Comparison of ENCODE assay signal across 8 mouse cellular contexts in genomic region chr13:99516448-99516881, GRCm38 (mm10). TPM values are rescaled to one million over a fixed set of nuclear protein-coding genes. Genes with fewer than 3 reads are reported as not detected.
A peak's percentile ranks its signal among the peaks of the same experiment; 100 is the strongest.
DNase-seq lines count a peak whose midpoint lies in the region; ATAC-seq and TF ChIP-seq lines count a peak whose summit lies in the region.

Gene Map1b, minus strand, starts transcription at chr13:99516540.

- TF ChIP-seq POLR2A in bone marrow macrophage, adult 2 months (IDR thresholded peaks at IDR 0.05; ENCODE audit: borderline replicate concordance, low read depth, low read length) = no peak

- DNase-seq in forebrain, embryonic 10.5 days (ENCODE audit: extremely low spot score, low spot score) = peak; percentile 86
- peak; percentile 85 for DNase-seq in kidney, postnatal 0 days (ENCODE audit: low spot score)
- DNase-seq in urinary bladder, postnatal 36 days (ENCODE audit: low spot score in 2 of 2) = peak; percentile 36 to 50

- peak within 1 kb of the TSS; percentile 89 for H3K9ac ChIP-seq in heart, embryonic 13.5 days
- H3K9ac ChIP-seq in kidney, postnatal 0 days (ENCODE audit: low read depth, low read length) = peak within 1 kb of the TSS; percentile 59
- H3K9ac ChIP-seq in liver, embryonic 12.5 days = peak within 1 kb of the TSS; percentile 35
- peak within 1 kb of the TSS; percentile 99 for H3K9ac ChIP-seq in neural tube, embryonic 13.5 days

- H3K36me3 ChIP-seq in E14TG2a.4 (ENCODE audit: insufficient read depth, low read length) = peaks cover 10% of the 10 kb centered on the region
- H3K36me3 ChIP-seq in forebrain, embryonic 10.5 days (replicated peaks) = no peaks in the 10 kb centered on the region
- H3K36me3 ChIP-seq in heart, embryonic 13.5 days = peaks cover 8% of the 10 kb centered on the region
- no peaks in the 10 kb centered on the region for H3K36me3 ChIP-seq in kidney, postnatal 0 days (ENCODE audit: insufficient read depth, low read length)
- H3K36me3 ChIP-seq in liver, embryonic 12.5 days = no peaks in the 10 kb centered on the region
- H3K36me3 ChIP-seq in neural tube, embryonic 13.5 days = no peaks in the 10 kb centered on the region

- H3K4me2 ChIP-seq in heart, embryonic 13.5 days = peak within 1 kb of the TSS; percentile 84
- peak within 1 kb of the TSS; percentile 96 for H3K4me2 ChIP-seq in kidney, postnatal 0 days (ENCODE audit: low read length)
- peak within 1 kb of the TSS; percentile 72 for H3K4me2 ChIP-seq in liver, embryonic 12.5 days
- H3K4me2 ChIP-seq in neural tube, embryonic 13.5 days = peak within 1 kb of the TSS; percentile 68

- peaks cover 54% of the 10 kb centered on the region for H3K4me1 ChIP-seq in E14TG2a.4 (replicated peaks; ENCODE audit: low read depth, low read length)
- H3K4me1 ChIP-seq in bone marrow macrophage, adult 2 months (ENCODE audit: control insufficient read depth, insufficient read depth, low read length) = 0 out of 2 replicates have a peak, but pooled peaks cover 2% of the 10 kb centered on the region
- peaks cover 52% of the 10 kb centered on the region for H3K4me1 ChIP-seq in forebrain, embryonic 10.5 days
- peaks cover 31% of the 10 kb centered on the region for H3K4me1 ChIP-seq in heart, embryonic 13.5 days
- peaks cover 9% of the 10 kb centered on the region; the same call in 1 of the 2 replicates for H3K4me1 ChIP-seq in kidney, postnatal 0 days (replicated peaks; ENCODE audit: insufficient read depth, low read length)
- H3K4me1 ChIP-seq in liver, embryonic 12.5 days = peaks cover 16% of the 10 kb centered on the region
- peaks cover 34% of the 10 kb centered on the region for H3K4me1 ChIP-seq in neural tube, embryonic 13.5 days (replicated peaks)

- TF ChIP-seq CTCF in E14TG2a.4 (conservative IDR thresholded peaks at IDR 0.05; ENCODE audit: low read length) = no peak
- no peak for TF ChIP-seq CTCF in bone marrow macrophage, adult 2 months (IDR thresholded peaks at IDR 0.05; ENCODE audit: low read depth, low read length)
- no peak for TF ChIP-seq CTCF in kidney, postnatal 0 days (IDR thresholded peaks at IDR 0.05; ENCODE audit: low read depth)

- H3K27me3 ChIP-seq in E14TG2a.4 (ENCODE audit: insufficient read depth, low read length) = no peaks in the 10 kb centered on the region
- H3K27me3 ChIP-seq in forebrain, embryonic 10.5 days (ENCODE audit: poor library complexity, severe bottlenecking) = no peaks in the 10 kb centered on the region
- H3K27me3 ChIP-seq in heart, embryonic 13.5 days (replicated peaks) = no peaks in the 10 kb centered on the region
- no peaks in the 10 kb centered on the region for H3K27me3 ChIP-seq in kidney, postnatal 0 days (ENCODE audit: insufficient read depth, low read length)
- peaks cover 63% of the 10 kb centered on the region for H3K27me3 ChIP-seq in liver, embryonic 12.5 days (replicated peaks)
- no peaks in the 10 kb centered on the region for H3K27me3 ChIP-seq in neural tube, embryonic 13.5 days

- peak within 1 kb of the TSS; percentile 93 for H3K4me3 ChIP-seq in E14TG2a.4 (replicated peaks; ENCODE audit: low read length)
- H3K4me3 ChIP-seq in bone marrow macrophage, adult 2 months (ENCODE audit: insufficient read depth, low read length) = peak within 1 kb of the TSS; percentile 55
- H3K4me3 ChIP-seq in forebrain, embryonic 10.5 days = peak within 1 kb of the TSS; percentile 91
- H3K4me3 ChIP-seq in heart, embryonic 13.5 days = peak within 1 kb of the TSS; percentile 78
- H3K4me3 ChIP-seq in kidney, postnatal 0 days (replicated peaks; ENCODE audit: low read depth, low read length) = peak within 1 kb of the TSS; percentile 60
- H3K4me3 ChIP-seq in liver, embryonic 12.5 days = peak within 1 kb of the TSS; percentile 56
- peak within 1 kb of the TSS; percentile 90 for H3K4me3 ChIP-seq in neural tube, embryonic 13.5 days

- WGBS in forebrain, embryonic 10.5 days = under 1% methylated on average over 28 of the region's 32 CpGs
- WGBS in heart, embryonic 13.5 days = under 1% methylated on average over 26 of the region's 32 CpGs
- WGBS in kidney, postnatal 0 days = 0% methylated on average over 20 of the region's 32 CpGs
- 3% methylated on average over 24 of the region's 32 CpGs for WGBS in liver, embryonic 12.5 days (ENCODE audit: insufficient replicate concordance)
- 0% methylated on average over 24 of the region's 32 CpGs for WGBS in neural tube, embryonic 13.5 days

- no peaks in the 10 kb centered on the region for H3K9me3 ChIP-seq in E14TG2a.4 (ENCODE audit: low read length)
- H3K9me3 ChIP-seq in forebrain, embryonic 10.5 days = no peaks in the 10 kb centered on the region
- no peaks in the 10 kb centered on the region for H3K9me3 ChIP-seq in heart, embryonic 13.5 days
- H3K9me3 ChIP-seq in kidney, postnatal 0 days (replicated peaks; ENCODE audit: low read length) = no peaks in the 10 kb centered on the region
- no peaks in the 10 kb centered on the region for H3K9me3 ChIP-seq in liver, embryonic 12.5 days (replicated peaks)
- no peaks in the 10 kb centered on the region for H3K9me3 ChIP-seq in neural tube, embryonic 13.5 days

- ATAC-seq in heart, embryonic 13.5 days (ENCODE audit: extremely low read depth, insufficient number of reproducible peaks, low FRiP score, low TSS enrichment) = peak; percentile 71
- ATAC-seq in kidney, postnatal 0 days (replicated peaks; ENCODE audit: low FRiP score, low read depth) = peak; percentile 68
- peak; percentile 42; the same call in 1 of the 2 replicates for ATAC-seq in liver, embryonic 12.5 days
- peak; percentile 85 for ATAC-seq in neural tube, embryonic 13.5 days (ENCODE audit: low read depth)

- H3K27ac ChIP-seq in bone marrow macrophage, adult 2 months (ENCODE audit: insufficient read depth, low read depth, low read length) = no peak within 1 kb of the TSS
- H3K27ac ChIP-seq in forebrain, embryonic 10.5 days = peak within 1 kb of the TSS; percentile 94
- peak within 1 kb of the TSS; percentile 86 for H3K27ac ChIP-seq in heart, embryonic 13.5 days (replicated peaks)
- 0 out of 2 replicates have a peak within 1 kb of the TSS, but pooled peaks have one; percentile 60 for H3K27ac ChIP-seq in kidney, postnatal 0 days
- no peak within 1 kb of the TSS for H3K27ac ChIP-seq in liver, embryonic 12.5 days
- H3K27ac ChIP-seq in neural tube, embryonic 13.5 days (replicated peaks) = peak within 1 kb of the TSS; percentile 97

RNA-seq across cellular contexts. Expression of gene Map1b, which starts in this region (rescaled TPM):
- polyA plus RNA-seq in bone marrow macrophage, adult 2 months (2012; ENCODE audit: insufficient read depth, insufficient read length, missing spikeins) = 0.25 and 0.45 TPM in 2 replicates
- polyA plus RNA-seq in forebrain, embryonic 10.5 days (2016; fragmentation: Nextera tagmentation; extraction: Ambion mirVana) = 403 and 460 TPM in 2 replicates
- 111 and 116 TPM in 2 replicates for polyA plus RNA-seq in heart, embryonic 13.5 days (2015; fragmentation: Nextera tagmentation; extraction: Ambion mirVana)
- 23.4 and 27.8 TPM in 2 replicates for polyA plus RNA-seq in kidney, postnatal 0 days (2015; fragmentation: Nextera tagmentation; extraction: Ambion mirVana)
- polyA plus RNA-seq in liver, embryonic 12.5 days (2016; fragmentation: Nextera tagmentation; extraction: Ambion mirVana) = 11.2 and 12.7 TPM in 2 replicates
- polyA plus RNA-seq in neural tube, embryonic 13.5 days (2015; fragmentation: Nextera tagmentation; extraction: Ambion mirVana) = 1,780 and 1,799 TPM in 2 replicates

Comparison
In these comparisons a context has a peak if more than half of its experiments do, and no peak if none do; other contexts are left out.
1. H3K27ac ChIP-seq: peak in forebrain, embryonic 10.5 days (single experiment), heart, embryonic 13.5 days (single experiment), kidney, postnatal 0 days (single experiment) and neural tube, embryonic 13.5 days (single experiment); none in bone marrow macrophage, adult 2 months (single experiment) and liver, embryonic 12.5 days (single experiment).
2. H3K9ac ChIP-seq: peak in every context shown above with its lines; median percentile 99 in neural tube, embryonic 13.5 days; 89 in heart, embryonic 13.5 days; 59 in kidney, postnatal 0 days; 35 in liver, embryonic 12.5 days.
3. Peak in every context shown above with its lines, with median percentiles within 50 percentile points of each other: H3K4me3 ChIP-seq, DNase-seq, ATAC-seq and H3K4me2 ChIP-seq.